Mouse (Mus musculus) heart, embryonic 11.5 days (tissue): ENCODE results near the gene Znrf3. TPM values are rescaled to one million over a fixed set of nuclear protein-coding genes. Genes with fewer than 3 reads are reported as not detected.

Source experiments
- ATAC-seq: fragments of 200-750 bp; cut with Nextera tagmentation; replicated peaks from 2 replicates; pipeline ENCODE4 v1.8.0; 2017; ENCODE audit warnings: moderate library complexity; ENCODE audit not compliant: insufficient number of reproducible peaks, low FRiP score, low TSS enrichment
- H3K27ac ChIP-seq: fragments of 300-500 bp; sonication (generic); 2 replicates; pipeline ENCODE4 v1.5.1; 2014; ENCODE audit warnings: mild to moderate bottlenecking, low read depth, low read length
- H3K27me3 ChIP-seq: fragments of 300-500 bp; sonication (generic); 2 replicates; pipeline ENCODE4 v1.6.1; 2014; ENCODE audit warnings: mild to moderate bottlenecking, low read length, mixed read lengths; ENCODE audit not compliant: control insufficient read depth, insufficient read depth
- H3K36me3 ChIP-seq: fragments of 300-500 bp; sonication (generic); 2 replicates; pipeline ENCODE4 v1.6.1; 2014; ENCODE audit warnings: mild to moderate bottlenecking, low read length, moderate library complexity, mixed read lengths; ENCODE audit not compliant: control insufficient read depth, insufficient read depth
- H3K4me1 ChIP-seq: fragments of 300-500 bp; sonication (generic); 2 replicates; pipeline ENCODE4 v1.6.1; 2014; ENCODE audit warnings: low read length; ENCODE audit not compliant: control insufficient read depth, insufficient read depth
- H3K4me2 ChIP-seq: fragments of 300-500 bp; sonication (generic); 2 replicates; pipeline ENCODE4 v1.6.1; 2014; ENCODE audit warnings: mild to moderate bottlenecking, moderate library complexity
- H3K4me3 ChIP-seq: fragments of 300-500 bp; sonication (generic); 2 replicates; pipeline ENCODE4 v1.5.1; 2014; ENCODE audit warnings: low read depth, low read length
- H3K9ac ChIP-seq: fragments of 300-500 bp; sonication (generic); 2 replicates; pipeline ENCODE4 v1.6.1; 2014; ENCODE audit warnings: mild to moderate bottlenecking, low read depth, low read length, moderate library complexity
- H3K9me3 ChIP-seq: fragments of 300-500 bp; sonication (generic); replicated peaks from 2 replicates; pipeline ENCODE4 v1.6.1; 2016; ENCODE audit warnings: low read length; ENCODE audit not compliant: control insufficient read depth
- WGBS: fragments of 180-500 bp; shearing (Covaris S2); extraction: QIAGEN DNeasy Blood & Tissue Kit; methylation state at CpG from one replicate; pipeline ENCODE4 v1.1.7; 2014; ENCODE audit not compliant: insufficient replicate concordance; 5-methylcytosine and 5-hydroxymethylcytosine counted together
- polyA plus RNA-seq: library from polyadenylated mRNA; unstranded; fragments of >200 nt; fragmentation: Nextera tagmentation; extraction: Ambion mirVana; gene quantifications from 2 replicates; pipeline ENCODE4 v1.2.1, GENCODE M21; 2014

Znrf3 gene
- polyA plus RNA-seq, 1 experiment from 2014 or later = 9.3 TPM

DNA sequence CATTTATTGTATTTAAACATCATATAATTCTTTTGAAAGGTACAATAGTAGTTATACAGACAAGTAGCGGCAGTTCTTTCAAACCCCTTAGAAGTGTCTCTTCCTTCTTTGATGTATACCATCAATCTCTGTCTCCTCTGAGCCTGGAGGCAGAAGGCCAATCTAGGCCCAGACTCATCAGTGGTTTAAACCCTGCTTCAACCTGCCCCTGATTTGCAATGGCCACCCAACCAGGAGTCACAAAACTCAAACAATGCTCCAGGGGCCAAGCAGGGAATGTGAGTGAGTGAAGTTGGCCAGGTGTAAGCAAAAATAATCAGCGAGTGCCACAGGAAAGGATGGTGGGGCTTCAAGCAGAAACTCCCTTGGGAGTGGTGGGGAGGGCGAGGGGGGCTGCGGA is 6.1 kb upstream of the Znrf3 start:
- WGBS = 71% methylated on average over 4 of the region's 4 CpGs

DNA sequence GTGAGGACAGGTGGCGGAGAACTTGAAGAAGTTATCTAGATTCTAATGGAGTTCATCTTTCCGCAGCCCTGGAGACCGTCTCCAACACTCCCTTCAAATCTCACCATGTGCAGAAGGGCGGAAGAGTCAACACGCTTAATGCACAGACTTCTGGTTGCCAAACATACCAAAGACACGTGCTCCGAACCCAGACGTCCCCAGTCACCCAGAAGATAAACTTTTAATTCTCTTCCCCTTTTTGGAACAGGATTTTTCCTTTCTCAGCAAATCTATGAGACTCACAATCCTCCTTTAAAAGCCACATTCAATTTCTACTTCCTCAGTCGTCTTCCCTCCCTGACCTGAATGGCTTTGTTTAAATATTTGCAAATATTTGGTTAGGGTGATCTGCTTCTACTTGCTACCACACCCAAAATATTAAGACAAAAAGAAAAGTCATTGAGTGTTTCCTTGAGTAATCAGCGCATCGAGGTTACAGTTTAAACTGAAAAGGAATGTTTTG is 856 bp upstream of the Znrf3 start:
- H3K4me2 ChIP-seq = peak overlapping the region; percentile 73
- H3K9me3 ChIP-seq = no peaks in the 10 kb centered on the region
- no peaks in the 10 kb centered on the region; the same call in 1 of the 2 replicates for H3K27me3 ChIP-seq
- no peak overlapping the region for H3K27ac ChIP-seq
- H3K4me3 ChIP-seq = peak overlapping the region; percentile 91
- peaks cover 16% of the 10 kb centered on the region for H3K4me1 ChIP-seq
- peak overlapping the region; percentile 60 for H3K9ac ChIP-seq
- WGBS = 16% methylated on average over 11 of the region's 11 CpGs
- H3K36me3 ChIP-seq = no peaks in the 10 kb centered on the region
- ATAC-seq = no peak

More for the DNA sequence above, 6.1 kb upstream of the Znrf3 start:
- no peak overlapping the region for H3K4me2 ChIP-seq
- no peaks in the 10 kb centered on the region; the same call in 1 of the 2 replicates for H3K27me3 ChIP-seq
- no peak overlapping the region for H3K9ac ChIP-seq
- no peak for ATAC-seq
- H3K27ac ChIP-seq = no peak overlapping the region
- H3K4me3 ChIP-seq = no peak overlapping the region
- no peaks in the 10 kb centered on the region for H3K36me3 ChIP-seq
- no peaks in the 10 kb centered on the region for H3K9me3 ChIP-seq
- no peaks in the 10 kb centered on the region for H3K4me1 ChIP-seq

DNA sequence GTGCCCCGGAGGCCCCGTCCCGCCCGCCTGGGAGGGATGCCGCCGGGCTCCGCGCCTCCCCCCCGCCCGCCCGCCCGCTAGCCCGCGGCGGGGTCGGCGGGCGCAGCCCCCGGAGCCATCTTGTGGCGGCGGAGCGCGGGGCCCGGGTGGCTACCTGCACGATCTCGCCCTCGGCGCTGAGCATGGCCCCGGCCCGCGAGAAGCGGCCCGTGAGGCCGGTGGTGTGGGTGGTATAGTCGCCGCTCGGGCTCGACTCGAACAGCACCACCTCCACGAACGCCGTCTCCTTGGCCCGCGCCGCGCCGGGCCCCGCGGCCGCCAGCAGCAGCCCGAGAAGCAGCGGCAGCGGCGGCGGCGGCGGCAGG is 431 bp downstream of the Znrf3 start:
- peak; percentile 48; the same call in 1 of the 2 replicates for ATAC-seq
- H3K36me3 ChIP-seq = no peaks in the 10 kb centered on the region
- H3K27ac ChIP-seq = peak overlapping the region; percentile 81
- H3K4me2 ChIP-seq = peak overlapping the region; percentile 97
- peaks cover 16% of the 10 kb centered on the region for H3K4me1 ChIP-seq
- no peaks in the 10 kb centered on the region; the same call in 1 of the 2 replicates for H3K27me3 ChIP-seq
- 0% methylated on average over 19 of the region's 57 CpGs for WGBS
- peak overlapping the region; percentile 86 for H3K9ac ChIP-seq
- peak overlapping the region; percentile 91 for H3K4me3 ChIP-seq
- no peaks in the 10 kb centered on the region for H3K9me3 ChIP-seq

DNA sequence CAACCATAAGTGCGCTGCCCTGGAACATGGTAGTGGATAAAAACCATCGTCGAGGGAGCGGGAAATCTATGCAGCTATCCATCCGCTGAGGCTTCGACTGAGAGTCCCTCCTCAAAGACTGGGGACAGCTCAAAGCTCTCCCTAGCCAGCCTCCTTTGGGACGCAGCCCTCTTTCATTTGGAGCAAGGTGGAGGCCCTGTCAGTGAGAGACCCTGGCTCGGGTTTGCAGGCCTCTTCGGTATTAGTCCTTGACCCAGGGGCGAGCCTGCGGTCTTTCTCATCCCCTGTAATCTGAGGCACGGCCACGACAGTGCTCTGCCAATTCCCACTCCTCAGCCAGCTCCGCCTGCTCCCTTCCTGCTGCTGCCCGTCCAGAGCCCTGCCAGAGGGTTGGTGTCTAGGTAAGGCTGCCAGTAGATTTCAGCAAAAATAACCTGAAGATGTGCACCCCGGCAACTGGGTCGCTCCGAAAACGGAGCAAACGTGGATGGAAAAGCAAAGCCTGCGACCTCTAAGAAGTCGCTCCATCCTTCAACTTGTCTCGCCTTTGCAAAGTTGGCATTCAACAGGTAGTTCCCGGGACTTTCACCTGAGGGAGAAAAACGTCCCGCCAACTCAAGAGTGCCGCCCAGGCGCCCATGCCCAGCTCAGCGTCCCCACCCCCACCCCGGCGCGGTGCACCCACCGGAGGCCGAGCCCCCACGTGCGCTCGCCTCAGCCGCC is 975 bp downstream of the Znrf3 start:
- Histone ChIP-seq H3K36me3 (no peaks in the 10 kb centered on the region), H3K4me3 (peak overlapping the region; percentile 91), H3K4me1 (peaks cover 16% of the 10 kb centered on the region), H3K9me3 (no peaks in the 10 kb centered on the region), H3K27ac (peak overlapping the region; percentile 81), H3K9ac (peak overlapping the region; percentile 86), H3K27me3 (no peaks in the 10 kb centered on the region; the same call in 1 of the 2 replicates), H3K4me2 (peak overlapping the region; percentile 97)
- no peak for ATAC-seq
- WGBS = 1% methylated on average over 38 of the region's 38 CpGs

DNA sequence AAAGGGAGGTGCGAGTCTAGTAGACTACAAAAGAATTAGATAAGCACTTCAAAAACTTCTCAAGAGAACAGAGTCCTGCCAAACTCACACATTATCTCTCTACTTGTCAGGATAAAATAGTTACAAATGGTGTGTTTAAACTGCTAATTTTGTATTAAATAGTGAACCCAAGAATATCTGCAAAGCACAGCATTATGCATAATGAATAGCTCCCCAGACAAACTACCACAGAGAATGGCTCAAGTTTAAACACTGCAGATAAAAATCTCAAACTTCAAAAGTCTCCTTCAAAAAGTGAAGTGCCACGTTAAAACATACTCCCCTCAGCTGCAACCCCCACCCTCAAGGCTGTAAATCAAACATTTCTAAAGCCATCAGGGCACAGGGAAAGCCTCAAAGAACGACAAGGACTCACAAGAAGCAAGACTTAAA is 2.0 kb downstream of the Znrf3 start:
- ATAC-seq = no peak
- H3K9ac ChIP-seq = peak overlapping the region; percentile 86; the same call in 1 of the 2 replicates
- no peaks in the 10 kb centered on the region for H3K9me3 ChIP-seq
- H3K4me1 ChIP-seq = peaks cover 20% of the 10 kb centered on the region
- H3K36me3 ChIP-seq = no peaks in the 10 kb centered on the region
- peak overlapping the region; percentile 97 for H3K4me2 ChIP-seq
- peak overlapping the region; percentile 91 for H3K4me3 ChIP-seq
- WGBS = 29% methylated on average over 3 of the region's 3 CpGs
- no peaks in the 10 kb centered on the region; the same call in 1 of the 2 replicates for H3K27me3 ChIP-seq
- no peak overlapping the region for H3K27ac ChIP-seq

DNA sequence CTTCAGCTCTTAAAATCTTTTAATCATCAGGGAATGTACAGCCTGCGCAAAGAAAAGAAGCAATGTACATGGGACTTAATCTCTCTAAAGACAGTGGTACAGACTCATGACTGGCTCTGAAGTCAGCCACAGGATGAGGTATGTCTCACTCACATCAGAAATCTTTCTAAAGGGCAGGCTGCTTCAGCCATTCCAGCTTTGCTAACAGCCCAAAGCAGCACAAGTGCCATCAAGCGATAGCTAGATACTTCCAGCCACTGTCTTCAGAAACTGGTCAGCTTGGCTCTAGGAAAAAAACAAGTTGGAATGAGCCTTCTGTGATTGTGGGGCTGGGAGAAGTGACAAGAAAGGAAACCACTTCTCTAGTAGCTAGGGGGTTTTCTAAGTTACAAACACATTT is 7.0 kb downstream of the Znrf3 start:
- Histone ChIP-seq H3K4me3 (no peak overlapping the region), H3K9me3 (no peaks in the 10 kb centered on the region), H3K36me3 (no peaks in the 10 kb centered on the region; the same call in 1 of the 2 replicates), H3K27me3 (no peaks in the 10 kb centered on the region), H3K27ac (0 out of 2 replicates have a peak overlapping the region, but pooled peaks have one; percentile 4), H3K4me1 (peaks cover 18% of the 10 kb centered on the region), H3K9ac (no peak overlapping the region), H3K4me2 (no peak overlapping the region)
- 52% methylated on average over 2 of the region's 2 CpGs for WGBS
- ATAC-seq = no peak

DNA sequence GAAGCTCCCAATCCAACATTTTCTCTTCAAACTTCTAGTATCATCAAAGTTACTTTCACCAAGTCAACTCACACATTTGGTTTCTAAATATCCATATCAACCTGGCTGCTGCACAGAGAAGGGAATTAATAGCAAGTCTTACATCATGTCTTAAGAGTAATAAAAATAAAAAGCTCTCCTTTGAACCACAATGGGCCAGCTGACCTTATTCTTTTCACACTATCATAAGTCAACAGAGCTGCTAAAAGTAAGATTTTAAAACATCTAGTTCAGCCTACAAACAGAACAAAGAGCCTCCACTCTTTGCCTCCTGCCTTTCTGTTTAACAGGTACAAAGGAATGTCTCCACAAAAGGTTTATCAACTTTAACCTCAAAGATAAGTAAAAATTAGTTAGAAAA is 7.7 kb downstream of the Znrf3 start:
- H3K4me2 ChIP-seq = no peak overlapping the region
- no peaks in the 10 kb centered on the region for H3K9me3 ChIP-seq
- H3K27ac ChIP-seq = no peak overlapping the region
- no peak for ATAC-seq
- no peaks in the 10 kb centered on the region for H3K27me3 ChIP-seq
- H3K4me3 ChIP-seq = no peak overlapping the region
- peaks cover 14% of the 10 kb centered on the region for H3K4me1 ChIP-seq
- no peaks in the 10 kb centered on the region; the same call in 1 of the 2 replicates for H3K36me3 ChIP-seq
- H3K9ac ChIP-seq = no peak overlapping the region

DNA sequence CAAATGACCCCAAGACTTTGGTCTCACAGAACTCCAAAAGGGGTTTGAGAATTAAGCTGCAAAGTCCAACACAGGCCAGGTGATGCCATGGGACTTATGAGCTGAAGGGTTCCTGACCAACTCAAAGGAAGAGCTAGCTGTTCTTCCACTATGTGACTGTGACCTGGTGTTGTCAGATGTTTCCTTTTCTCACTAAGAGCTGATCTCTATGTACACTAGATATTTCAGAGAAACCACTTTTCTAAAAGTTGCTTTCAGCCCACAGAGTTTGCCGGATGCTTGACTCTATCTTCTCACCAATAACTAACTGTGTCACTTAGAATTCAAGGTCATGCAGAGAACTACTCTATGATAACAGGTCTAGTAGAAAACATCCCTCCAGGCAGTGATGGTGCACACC is 9.2 kb downstream of the Znrf3 start:
- ATAC-seq = no peak
- Histone ChIP-seq H3K9ac (no peak overlapping the region), H3K27me3 (no peaks in the 10 kb centered on the region), H3K4me3 (no peak overlapping the region), H3K4me1 (peaks cover 21% of the 10 kb centered on the region), H3K27ac (no peak overlapping the region), H3K9me3 (no peaks in the 10 kb centered on the region), H3K4me2 (no peak overlapping the region), H3K36me3 (no peaks in the 10 kb centered on the region; the same call in 1 of the 2 replicates)
- WGBS = 81% methylated on average over 1 of the region's 1 CpGs
